Mouse (Mus musculus) left cerebral cortex, adult 8-10 months (tissue): ENCODE results near the gene Sh2d5. TPM values are rescaled to one million over a fixed set of nuclear protein-coding genes. Genes with fewer than 3 reads are reported as not detected.

ENCODE experiments used
- DNase-seq, 2 experiments: peaks; one replicate each; pipeline ENCODE4 v3.0.0; 2022; ENCODE audit warnings: low spot score in 2 of 2
- total RNA-seq, 4 experiments: library from RNA; stranded (reverse); gene quantifications; 2 replicates each; pipeline ENCODE4 v1.2.4; 2022

The Sh2d5 gene
- total RNA-seq, 4 experiments from 2014 or later: 75.0 to 83.6 (median 79.2) TPM

- no peak for DNase-seq
Observed at GRCm38 (mm10) chr4:138259482-138259881, 9.3 kb downstream of the Sh2d5 start.

- peak; percentile 84 to 92 for DNase-seq
Observed at GRCm38 (mm10) chr4:138261843-138262681, 11.9 kb downstream of the Sh2d5 start.

- no peak for DNase-seq
Observed at GRCm38 (mm10) chr4:138267869-138268268, 17.7 kb downstream of the Sh2d5 start.

GRCm38 (mm10) chr4:138272011-138272997 is 22.1 kb downstream of the Sh2d5 start:
- peak; percentile 46 to 82 for DNase-seq

- peak in 1 of 2 experiments; percentile 61 for DNase-seq
Observed at GRCm38 (mm10) chr4:138278346-138278745, 28.1 kb downstream of the Sh2d5 start.

- no peak for DNase-seq
Observed at GRCm38 (mm10) chr4:138282834-138283233, 32.6 kb downstream of the Sh2d5 start.

- no peak for DNase-seq
Observed at GRCm38 (mm10) chr4:138286411-138286810, 36.2 kb downstream of the Sh2d5 start.

GRCm38 (mm10) chr4:138288691-138289090 is 38.5 kb downstream of the Sh2d5 start:
- no peak for DNase-seq

- no peak for DNase-seq
Observed at GRCm38 (mm10) chr4:138292028-138292427, 41.8 kb downstream of the Sh2d5 start.

- no peak for DNase-seq
Observed at GRCm38 (mm10) chr4:138293261-138293948, 43.2 kb downstream of the Sh2d5 start.

- DNase-seq: no peak
Observed at GRCm38 (mm10) chr4:138293949-138294550, 43.8 kb downstream of the Sh2d5 start.

- no peak for DNase-seq
Observed at GRCm38 (mm10) chr4:138301271-138301780, 51.1 kb downstream of the Sh2d5 start.

- DNase-seq: no peak
Observed at GRCm38 (mm10) chr4:138303011-138303410, 52.8 kb downstream of the Sh2d5 start.

- no peak for DNase-seq
Observed at GRCm38 (mm10) chr4:138303742-138304141, 53.5 kb downstream of the Sh2d5 start.

GRCm38 (mm10) chr4:138304340-138305104 is 54.3 kb downstream of the Sh2d5 start, which contains the start of gene Ddost:
Gene Ddost (plus strand): TSS chr4:138304730.
- DNase-seq: peak; percentile 91 to 99

GRCm38 (mm10) chr4:138307025-138307424 is 56.8 kb downstream of the Sh2d5 start:
- DNase-seq: no peak

GRCm38 (mm10) chr4:138307739-138308138 is 57.5 kb downstream of the Sh2d5 start:
- DNase-seq: no peak

GRCm38 (mm10) chr4:138310311-138310910 is 60.2 kb downstream of the Sh2d5 start:
- no peak for DNase-seq
